Mouse (Mus musculus): ENCODE measurements around the gene Lsp1. TPM values are rescaled to one million over a fixed set of nuclear protein-coding genes. Genes with fewer than 3 reads are reported as not detected.

Gene Lsp1
- 22.8 and 23.3 TPM in 2 replicates for polyA plus RNA-seq (2014; fragmentation: Nextera tagmentation; extraction: Ambion mirVana)

- ATAC-seq (ENCODE audit: insufficient number of reproducible peaks, low FRiP score, low TSS enrichment, low read depth) (no peak), DNase-seq (ENCODE audit: low spot score) (no peak)
- Histone ChIP-seq H3K36me3 (ENCODE audit: control insufficient read depth, insufficient read depth, low read length) (no peaks in the 10 kb centered on the region), H3K9me3 (ENCODE audit: control insufficient read depth, low read length) (no peaks in the 10 kb centered on the region), H3K27ac (replicated peaks; ENCODE audit: low read depth, low read length) (no peak within 1 kb of the TSS), H3K4me2 (ENCODE audit: low read depth, severe bottlenecking) (no peak within 1 kb of the TSS), H3K4me1 (ENCODE audit: control insufficient read depth, insufficient read depth, low read length) (peaks cover 8% of the 10 kb centered on the region), H3K27me3 (ENCODE audit: control insufficient read depth, insufficient read depth, low read length) (no peaks in the 10 kb centered on the region), H3K4me3 (ENCODE audit: low read depth, low read length) (no peak within 1 kb of the TSS), H3K9ac (ENCODE audit: low read length) (no peak within 1 kb of the TSS)
- WGBS = 92% methylated on average over 7 of the region's 7 CpGs
These were observed at the start of gene Lsp1 for GRCm38 (mm10) chr7:142460636-142461077. Gene Lsp1 (plus strand): TSS chr7:142460809.

GRCm38 (mm10) chr7:142413285-142413684 is 47.3 kb upstream of the Lsp1 start:
- H3K9me3 ChIP-seq (ENCODE audit: control insufficient read depth, low read length) = no peaks in the 10 kb centered on the region
- H3K27ac ChIP-seq (replicated peaks; ENCODE audit: low read depth, low read length) = no peak overlapping the region
- H3K4me2 ChIP-seq (ENCODE audit: low read depth, severe bottlenecking) = no peak overlapping the region
- no peaks in the 10 kb centered on the region for H3K36me3 ChIP-seq (ENCODE audit: control insufficient read depth, insufficient read depth, low read length)
- DNase-seq (ENCODE audit: low spot score) (no peak), ATAC-seq (ENCODE audit: insufficient number of reproducible peaks, low FRiP score, low TSS enrichment, low read depth) (no peak)
- no peak overlapping the region for H3K4me3 ChIP-seq (ENCODE audit: low read depth, low read length)
- no peak overlapping the region for H3K9ac ChIP-seq (ENCODE audit: low read length)
- H3K4me1 ChIP-seq (ENCODE audit: control insufficient read depth, insufficient read depth, low read length) = no peaks in the 10 kb centered on the region
- 88% methylated on average over 6 of the region's 6 CpGs for WGBS
- H3K27me3 ChIP-seq (ENCODE audit: control insufficient read depth, insufficient read depth, low read length) = no peaks in the 10 kb centered on the region

GRCm38 (mm10) chr7:142415314-142415713 is 45.3 kb upstream of the Lsp1 start:
- no peak for DNase-seq (ENCODE audit: low spot score)
- 70% methylated on average over 4 of the region's 4 CpGs for WGBS

GRCm38 (mm10) chr7:142416225-142416624 is 44.4 kb upstream of the Lsp1 start:
- no peaks in the 10 kb centered on the region for H3K36me3 ChIP-seq (ENCODE audit: control insufficient read depth, insufficient read depth, low read length)
- H3K4me2 ChIP-seq (ENCODE audit: low read depth, severe bottlenecking) = no peak overlapping the region
- ATAC-seq (ENCODE audit: insufficient number of reproducible peaks, low FRiP score, low TSS enrichment, low read depth) (no peak), DNase-seq (ENCODE audit: low spot score) (no peak)
- H3K9ac ChIP-seq (ENCODE audit: low read length) = no peak overlapping the region
- no peaks in the 10 kb centered on the region for H3K27me3 ChIP-seq (ENCODE audit: control insufficient read depth, insufficient read depth, low read length)
- 77% methylated on average over 3 of the region's 3 CpGs for WGBS
- no peaks in the 10 kb centered on the region for H3K4me1 ChIP-seq (ENCODE audit: control insufficient read depth, insufficient read depth, low read length)
- no peak overlapping the region for H3K27ac ChIP-seq (replicated peaks; ENCODE audit: low read depth, low read length)
- no peak overlapping the region for H3K4me3 ChIP-seq (ENCODE audit: low read depth, low read length)
- H3K9me3 ChIP-seq (ENCODE audit: control insufficient read depth, low read length) = no peaks in the 10 kb centered on the region

More at GRCm38 (mm10) chr7:142415314-142415713, 45.3 kb upstream of the Lsp1 start:
- ATAC-seq (ENCODE audit: insufficient number of reproducible peaks, low FRiP score, low TSS enrichment, low read depth) = no peak
- H3K4me3 ChIP-seq (ENCODE audit: low read depth, low read length) = no peak overlapping the region
- H3K36me3 ChIP-seq (ENCODE audit: control insufficient read depth, insufficient read depth, low read length) = no peaks in the 10 kb centered on the region
- no peak overlapping the region for H3K27ac ChIP-seq (replicated peaks; ENCODE audit: low read depth, low read length)
- H3K9ac ChIP-seq (ENCODE audit: low read length) = no peak overlapping the region
- H3K27me3 ChIP-seq (ENCODE audit: control insufficient read depth, insufficient read depth, low read length) = no peaks in the 10 kb centered on the region
- H3K4me1 ChIP-seq (ENCODE audit: control insufficient read depth, insufficient read depth, low read length) = no peaks in the 10 kb centered on the region
- no peaks in the 10 kb centered on the region for H3K9me3 ChIP-seq (ENCODE audit: control insufficient read depth, low read length)
- no peak overlapping the region for H3K4me2 ChIP-seq (ENCODE audit: low read depth, severe bottlenecking)

- H3K4me3 ChIP-seq (ENCODE audit: low read depth, low read length) = no peak overlapping the region
- H3K9ac ChIP-seq (ENCODE audit: low read length) = no peak overlapping the region
- no peaks in the 10 kb centered on the region for H3K27me3 ChIP-seq (ENCODE audit: control insufficient read depth, insufficient read depth, low read length)
- DNase-seq (ENCODE audit: low spot score) (no peak), ATAC-seq (ENCODE audit: insufficient number of reproducible peaks, low FRiP score, low TSS enrichment, low read depth) (no peak)
- no peaks in the 10 kb centered on the region for H3K4me1 ChIP-seq (ENCODE audit: control insufficient read depth, insufficient read depth, low read length)
- H3K9me3 ChIP-seq (ENCODE audit: control insufficient read depth, low read length) = no peaks in the 10 kb centered on the region
- WGBS = 91% methylated on average over 2 of the region's 2 CpGs
- no peak overlapping the region for H3K27ac ChIP-seq (replicated peaks; ENCODE audit: low read depth, low read length)
- no peaks in the 10 kb centered on the region for H3K36me3 ChIP-seq (ENCODE audit: control insufficient read depth, insufficient read depth, low read length)
- H3K4me2 ChIP-seq (ENCODE audit: low read depth, severe bottlenecking) = no peak overlapping the region
These were observed 42.6 kb upstream of the Lsp1 start for GRCm38 (mm10) chr7:142418027-142418426.

- H3K9me3 ChIP-seq (ENCODE audit: control insufficient read depth, low read length) = no peaks in the 10 kb centered on the region
- 90% methylated on average over 8 of the region's 8 CpGs for WGBS
These were observed 41.9 kb upstream of the Lsp1 start for GRCm38 (mm10) chr7:142418679-142419078.

GRCm38 (mm10) chr7:142419887-142420286 is 40.7 kb upstream of the Lsp1 start:
- DNase-seq (ENCODE audit: low spot score) (no peak), ATAC-seq (ENCODE audit: insufficient number of reproducible peaks, low FRiP score, low TSS enrichment, low read depth) (no peak)
- Histone ChIP-seq H3K27ac (replicated peaks; ENCODE audit: low read depth, low read length) (no peak overlapping the region), H3K27me3 (ENCODE audit: control insufficient read depth, insufficient read depth, low read length) (no peaks in the 10 kb centered on the region), H3K9me3 (ENCODE audit: control insufficient read depth, low read length) (no peaks in the 10 kb centered on the region), H3K4me3 (ENCODE audit: low read depth, low read length) (no peak overlapping the region), H3K9ac (ENCODE audit: low read length) (no peak overlapping the region), H3K4me2 (ENCODE audit: low read depth, severe bottlenecking) (no peak overlapping the region), H3K36me3 (ENCODE audit: control insufficient read depth, insufficient read depth, low read length) (no peaks in the 10 kb centered on the region), H3K4me1 (ENCODE audit: control insufficient read depth, insufficient read depth, low read length) (no peaks in the 10 kb centered on the region)
- 84% methylated on average over 5 of the region's 5 CpGs for WGBS

More at GRCm38 (mm10) chr7:142418679-142419078, 41.9 kb upstream of the Lsp1 start:
- Histone ChIP-seq H3K4me1 (ENCODE audit: control insufficient read depth, insufficient read depth, low read length) (no peaks in the 10 kb centered on the region), H3K36me3 (ENCODE audit: control insufficient read depth, insufficient read depth, low read length) (no peaks in the 10 kb centered on the region), H3K9ac (ENCODE audit: low read length) (no peak overlapping the region), H3K4me2 (ENCODE audit: low read depth, severe bottlenecking) (no peak overlapping the region), H3K27ac (replicated peaks; ENCODE audit: low read depth, low read length) (no peak overlapping the region), H3K27me3 (ENCODE audit: control insufficient read depth, insufficient read depth, low read length) (no peaks in the 10 kb centered on the region), H3K4me3 (ENCODE audit: low read depth, low read length) (no peak overlapping the region)
- ATAC-seq (ENCODE audit: insufficient number of reproducible peaks, low FRiP score, low TSS enrichment, low read depth) (no peak), DNase-seq (ENCODE audit: low spot score) (no peak)

- Histone ChIP-seq H3K4me2 (ENCODE audit: low read depth, severe bottlenecking) (no peak overlapping the region), H3K4me1 (ENCODE audit: control insufficient read depth, insufficient read depth, low read length) (no peaks in the 10 kb centered on the region), H3K36me3 (ENCODE audit: control insufficient read depth, insufficient read depth, low read length) (no peaks in the 10 kb centered on the region), H3K4me3 (ENCODE audit: low read depth, low read length) (no peak overlapping the region), H3K27me3 (ENCODE audit: control insufficient read depth, insufficient read depth, low read length) (no peaks in the 10 kb centered on the region), H3K9ac (ENCODE audit: low read length) (no peak overlapping the region), H3K9me3 (ENCODE audit: control insufficient read depth, low read length) (no peaks in the 10 kb centered on the region), H3K27ac (replicated peaks; ENCODE audit: low read depth, low read length) (no peak overlapping the region)
- DNase-seq (ENCODE audit: low spot score) = no peak
- no peak for ATAC-seq (ENCODE audit: insufficient number of reproducible peaks, low FRiP score, low TSS enrichment, low read depth)
- WGBS = 71% methylated on average over 2 of the region's 2 CpGs
These were observed 38.8 kb upstream of the Lsp1 start for GRCm38 (mm10) chr7:142421826-142422225.

- Histone ChIP-seq H3K9ac (ENCODE audit: low read length) (no peak overlapping the region), H3K27me3 (ENCODE audit: control insufficient read depth, insufficient read depth, low read length) (no peaks in the 10 kb centered on the region), H3K36me3 (ENCODE audit: control insufficient read depth, insufficient read depth, low read length) (no peaks in the 10 kb centered on the region), H3K27ac (replicated peaks; ENCODE audit: low read depth, low read length) (no peak overlapping the region), H3K4me2 (ENCODE audit: low read depth, severe bottlenecking) (no peak overlapping the region), H3K4me3 (ENCODE audit: low read depth, low read length) (no peak overlapping the region), H3K9me3 (ENCODE audit: control insufficient read depth, low read length) (no peaks in the 10 kb centered on the region), H3K4me1 (ENCODE audit: control insufficient read depth, insufficient read depth, low read length) (peaks cover 3% of the 10 kb centered on the region; the same call in 1 of the 2 replicates)
- ATAC-seq (ENCODE audit: insufficient number of reproducible peaks, low FRiP score, low TSS enrichment, low read depth) (no peak), DNase-seq (ENCODE audit: low spot score) (peak; percentile 28)
- 66% methylated on average over 11 of the region's 11 CpGs for WGBS
These were observed 34.9 kb upstream of the Lsp1 start for GRCm38 (mm10) chr7:142425641-142426213.

Data from limb, embryonic 11.5 days (tissue).